Mouse (Mus musculus): ENCODE results near the gene Mex3d. TPM values are rescaled to one million over a fixed set of nuclear protein-coding genes. Genes with fewer than 3 reads are reported as not detected.

Gene Mex3d
- polyA plus RNA-seq (2012; rRNA removed) (44.0 and 60.0 TPM in 2 replicates), polyA plus RNA-seq (2014; fragmentation: Nextera tagmentation; extraction: Ambion mirVana) (8.2 and 9.0 TPM in 2 replicates)

GRCm38 (mm10) chr10:80387522-80387959, at the start of gene Mex3d:
Gene Mex3d, minus strand, starts transcription at chr10:80387659.
- ATAC-seq (ENCODE audit: low FRiP score, low read depth): peak; percentile 74
- DNase-seq (ENCODE audit: low spot score): peak; percentile 84
- Histone ChIP-seq H3K36me3 (ENCODE audit: control insufficient read depth, insufficient read depth, low read length) (peaks cover 41% of the 10 kb centered on the region), H3K9me3 (ENCODE audit: control insufficient read depth, low read length) (no peaks in the 10 kb centered on the region), H3K27ac (replicated peaks; ENCODE audit: low read depth, low read length) (peak within 1 kb of the TSS; percentile 87), H3K4me1 (ENCODE audit: control insufficient read depth, insufficient read depth, low read length) (peaks cover 23% of the 10 kb centered on the region), H3K27me3 (ENCODE audit: control insufficient read depth, insufficient read depth, low read length) (no peaks in the 10 kb centered on the region), H3K4me2 (replicated peaks; ENCODE audit: low read depth, low read length, severe bottlenecking) (peak within 1 kb of the TSS; percentile 91), H3K4me3 (replicated peaks; ENCODE audit: low read length) (peak within 1 kb of the TSS; percentile 87), H3K9ac (ENCODE audit: low read depth, low read length, severe bottlenecking) (peak within 1 kb of the TSS; percentile 89)
- 0% methylated on average over 6 of the region's 61 CpGs for WGBS
- peak; percentile 84 for TF ChIP-seq POLR2A (IDR thresholded peaks at IDR 0.05; ENCODE audit: borderline replicate concordance, extremely low read depth, insufficient read depth, insufficient read length)

DNA sequence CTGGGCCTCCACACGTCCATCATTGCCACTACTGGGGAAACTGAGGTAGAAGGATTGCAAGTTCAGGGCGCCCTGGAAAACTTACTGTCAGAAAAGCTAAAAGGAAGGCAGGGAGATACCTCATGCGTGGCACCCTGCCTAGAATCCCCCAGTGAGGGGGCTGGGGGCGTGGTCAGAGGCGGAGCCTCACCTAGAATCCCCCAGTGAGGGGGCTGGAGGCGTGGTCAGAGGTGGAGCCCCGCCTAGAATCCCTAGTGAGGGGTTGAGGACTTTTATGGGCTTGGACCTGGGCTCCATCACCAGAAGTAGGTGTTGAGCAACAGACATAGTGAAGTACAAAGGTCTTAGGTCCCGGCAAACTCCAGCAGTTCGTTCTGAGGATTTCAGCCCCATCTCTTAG, 48.8 kb upstream of the Mex3d start:
- H3K9me3 ChIP-seq (ENCODE audit: control insufficient read depth, low read length): no peaks in the 10 kb centered on the region
- peaks cover 8% of the 10 kb centered on the region for H3K4me1 ChIP-seq (ENCODE audit: control insufficient read depth, insufficient read depth, low read length)
- 13% methylated on average over 9 of the region's 9 CpGs for WGBS
- H3K4me2 ChIP-seq (replicated peaks; ENCODE audit: low read depth, low read length, severe bottlenecking): no peak overlapping the region
- no peak for TF ChIP-seq POLR2A (IDR thresholded peaks at IDR 0.05; ENCODE audit: borderline replicate concordance, extremely low read depth, insufficient read depth, insufficient read length)
- no peak overlapping the region for H3K27ac ChIP-seq (replicated peaks; ENCODE audit: low read depth, low read length)
- no peak overlapping the region for H3K4me3 ChIP-seq (replicated peaks; ENCODE audit: low read length)
- ATAC-seq (ENCODE audit: low FRiP score, low read depth) (no peak), DNase-seq (ENCODE audit: low spot score) (peak; percentile 20)
- no peaks in the 10 kb centered on the region for H3K27me3 ChIP-seq (ENCODE audit: control insufficient read depth, insufficient read depth, low read length)
- H3K9ac ChIP-seq (ENCODE audit: low read depth, low read length, severe bottlenecking): no peak overlapping the region
- H3K36me3 ChIP-seq (ENCODE audit: control insufficient read depth, insufficient read depth, low read length): peaks cover under 1% of the 10 kb centered on the region; the same call in 1 of the 2 replicates

DNA sequence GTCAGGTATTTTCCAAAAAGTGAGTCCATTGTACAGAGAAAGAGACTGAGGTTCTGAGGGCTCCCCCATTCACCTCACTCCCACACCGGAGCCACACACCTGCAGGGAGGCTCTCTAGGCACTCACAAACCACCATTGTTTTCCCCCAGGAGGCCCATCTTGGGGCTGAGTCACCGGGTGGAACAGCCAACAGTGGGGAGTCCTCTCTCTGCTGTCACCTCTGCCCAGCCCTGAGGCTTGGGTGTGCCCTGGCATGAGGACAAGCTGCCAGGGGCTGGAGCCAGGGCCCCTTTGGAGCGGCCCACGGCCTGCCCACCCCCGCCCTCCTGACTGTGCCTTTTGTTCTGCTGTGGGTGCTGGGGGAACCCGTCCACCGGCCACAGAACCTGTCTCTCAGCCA, 48.3 kb upstream of the Mex3d start:
- Histone ChIP-seq H3K4me1 (ENCODE audit: control insufficient read depth, insufficient read depth, low read length) (peaks cover 8% of the 10 kb centered on the region), H3K36me3 (ENCODE audit: control insufficient read depth, insufficient read depth, low read length) (peaks cover 6% of the 10 kb centered on the region), H3K27me3 (ENCODE audit: control insufficient read depth, insufficient read depth, low read length) (no peaks in the 10 kb centered on the region), H3K9ac (ENCODE audit: low read depth, low read length, severe bottlenecking) (peak overlapping the region; percentile 21; the same call in 1 of the 2 replicates), H3K4me2 (replicated peaks; ENCODE audit: low read depth, low read length, severe bottlenecking) (no peak overlapping the region), H3K9me3 (ENCODE audit: control insufficient read depth, low read length) (no peaks in the 10 kb centered on the region), H3K4me3 (replicated peaks; ENCODE audit: low read length) (no peak overlapping the region), H3K27ac (replicated peaks; ENCODE audit: low read depth, low read length) (no peak overlapping the region)
- 41% methylated on average over 7 of the region's 7 CpGs for WGBS
- TF ChIP-seq POLR2A (IDR thresholded peaks at IDR 0.05; ENCODE audit: borderline replicate concordance, extremely low read depth, insufficient read depth, insufficient read length): no peak
- no peak for DNase-seq (ENCODE audit: low spot score)
- ATAC-seq (ENCODE audit: low FRiP score, low read depth): no peak

DNA sequence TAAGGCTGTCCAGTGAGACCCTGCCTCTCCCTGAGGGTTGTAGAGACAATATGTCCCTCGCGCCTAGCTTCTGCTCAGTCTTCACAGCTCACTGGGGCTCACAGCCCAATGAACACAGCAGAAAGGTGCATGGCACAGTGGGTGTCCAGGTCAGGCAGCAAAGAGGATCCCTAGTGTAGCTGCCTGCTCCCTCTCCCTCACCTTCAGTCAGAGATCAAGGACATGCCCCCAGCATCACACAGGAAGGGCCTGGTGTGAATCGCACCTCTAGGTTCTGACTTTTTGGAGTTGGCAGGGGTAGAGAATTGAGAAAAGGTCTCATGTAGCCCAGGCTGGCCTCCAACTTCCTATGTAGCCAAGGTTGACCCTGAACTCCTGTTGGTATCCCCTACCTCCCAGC, 47.4 kb upstream of the Mex3d start:
- TF ChIP-seq POLR2A (IDR thresholded peaks at IDR 0.05; ENCODE audit: borderline replicate concordance, extremely low read depth, insufficient read depth, insufficient read length): no peak
- peaks cover 8% of the 10 kb centered on the region for H3K4me1 ChIP-seq (ENCODE audit: control insufficient read depth, insufficient read depth, low read length)
- H3K9me3 ChIP-seq (ENCODE audit: control insufficient read depth, low read length): no peaks in the 10 kb centered on the region
- H3K4me3 ChIP-seq (replicated peaks; ENCODE audit: low read length): no peak overlapping the region
- H3K27me3 ChIP-seq (ENCODE audit: control insufficient read depth, insufficient read depth, low read length): no peaks in the 10 kb centered on the region
- 77% methylated on average over 3 of the region's 3 CpGs for WGBS
- peaks cover 15% of the 10 kb centered on the region for H3K36me3 ChIP-seq (ENCODE audit: control insufficient read depth, insufficient read depth, low read length)
- DNase-seq (ENCODE audit: low spot score): no peak
- no peak overlapping the region for H3K9ac ChIP-seq (ENCODE audit: low read depth, low read length, severe bottlenecking)
- no peak for ATAC-seq (ENCODE audit: low FRiP score, low read depth)
- no peak overlapping the region for H3K4me2 ChIP-seq (replicated peaks; ENCODE audit: low read depth, low read length, severe bottlenecking)
- no peak overlapping the region for H3K27ac ChIP-seq (replicated peaks; ENCODE audit: low read depth, low read length)

- Histone ChIP-seq H3K4me1 (ENCODE audit: control insufficient read depth, insufficient read depth, low read length) (peaks cover 8% of the 10 kb centered on the region), H3K4me2 (replicated peaks; ENCODE audit: low read depth, low read length, severe bottlenecking) (no peak overlapping the region; the same call in 1 of the 2 replicates), H3K27ac (replicated peaks; ENCODE audit: low read depth, low read length) (no peak overlapping the region), H3K9me3 (ENCODE audit: control insufficient read depth, low read length) (no peaks in the 10 kb centered on the region), H3K27me3 (ENCODE audit: control insufficient read depth, insufficient read depth, low read length) (no peaks in the 10 kb centered on the region), H3K36me3 (ENCODE audit: control insufficient read depth, insufficient read depth, low read length) (peaks cover 21% of the 10 kb centered on the region), H3K4me3 (replicated peaks; ENCODE audit: low read length) (peak overlapping the region; percentile 94; the same call in 1 of the 2 replicates), H3K9ac (ENCODE audit: low read depth, low read length, severe bottlenecking) (no peak overlapping the region)
- TF ChIP-seq POLR2A (IDR thresholded peaks at IDR 0.05; ENCODE audit: borderline replicate concordance, extremely low read depth, insufficient read depth, insufficient read length): no peak
- ATAC-seq (ENCODE audit: low FRiP score, low read depth) (no peak), DNase-seq (ENCODE audit: low spot score) (no peak)
- 10% methylated on average over 8 of the region's 8 CpGs for WGBS
Observed at GRCm38 (mm10) chr10:80434233-80434592, 46.8 kb upstream of the Mex3d start.
